Mouse (Mus musculus) brain, adult 10 weeks (tissue): ENCODE data around the gene Olfr843. TPM values are rescaled to one million over a fixed set of nuclear protein-coding genes. Genes with fewer than 3 reads are reported as not detected.

Source experiments
- polyA plus RNA-seq: library from polyadenylated mRNA; stranded (reverse); fragments of 350-450 nt; fragmentation: Illumina TruSeq; extraction: RNeasy Lipid Tissue Mini Kit (QIAGEN cat#74804); gene quantifications from one replicate; pipeline ENCODE4 v1.2.3, GENCODE M21; 2015; ENCODE audit warnings: low read depth, low replicate concordance

Olfr843 gene
- polyA plus RNA-seq: not detected

DNA sequence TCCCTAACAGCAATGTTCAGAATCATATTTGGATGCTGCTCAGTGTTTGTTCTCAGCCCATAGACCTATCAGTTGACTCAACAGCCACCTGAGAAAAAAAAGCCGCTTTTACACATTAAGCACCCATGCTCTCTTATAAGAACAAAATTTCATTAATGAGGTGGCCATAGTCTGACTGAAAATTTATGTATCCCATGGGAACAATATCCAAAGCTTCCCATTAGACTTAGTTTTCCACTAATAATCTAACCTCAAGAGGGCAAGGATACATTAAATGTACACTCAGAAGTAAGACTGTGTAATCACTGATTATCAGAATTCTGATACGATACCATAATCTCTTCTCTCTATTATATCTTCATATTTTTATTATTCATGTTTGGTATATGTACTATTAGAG, at the start of gene Olfr843:
Olfr843 (minus strand) TSS at position 101 of the 400 bp plus-strand sequence.

Other genes starting within 250 kb of the Olfr843 start
- gene Olfr835, start 219.3 kb downstream of the Olfr843 start, polyA plus RNA-seq: not detected
- gene Olfr836, start 131.6 kb downstream of the Olfr843 start, polyA plus RNA-seq: not detected
- not detected for gene Olfr837, start 115.7 kb downstream of the Olfr843 start, polyA plus RNA-seq
- gene Olfr839-ps1, start 74.7 kb downstream of the Olfr843 start, polyA plus RNA-seq: not detected
- not detected for gene Olfr844, start 64.4 kb upstream of the Olfr843 start, polyA plus RNA-seq
- not detected for gene Olfr845, start 84.5 kb upstream of the Olfr843 start, polyA plus RNA-seq
- gene Olfr846, start 112.0 kb upstream of the Olfr843 start, polyA plus RNA-seq: not detected
- gene Olfr847, start 126.7 kb upstream of the Olfr843 start, polyA plus RNA-seq: not detected
- not detected for gene Olfr849, start 188.3 kb upstream of the Olfr843 start, polyA plus RNA-seq
- not detected for gene Olfr850, start 226.3 kb upstream of the Olfr843 start, polyA plus RNA-seq
- not detected for gene Olfr851, start 241.3 kb upstream of the Olfr843 start, polyA plus RNA-seq